Mouse (Mus musculus): ENCODE data around the gene Calhm2.

- TF ChIP-seq ZNF384 (IDR thresholded peaks at IDR 0.05; ENCODE audit: low read depth, low read length) (no peak), ZC3H11A (IDR thresholded peaks at IDR 0.05; ENCODE audit: borderline replicate concordance, low read depth, low read length) (peak; percentile 38; the same call in 1 of the 2 replicates), MAFK (IDR thresholded peaks at IDR 0.05; ENCODE audit: insufficient read depth, low read depth, low read length) (no peak), HCFC1 (IDR thresholded peaks at IDR 0.05; ENCODE audit: borderline replicate concordance, insufficient read depth, low read length) (no peak)
These were observed 25.2 kb upstream of the Calhm2 start for GRCm38 (mm10) chr19:47163176-47163744.
